Mouse (Mus musculus) bone marrow macrophage, adult 2 months (primary cell): ENCODE data around the gene Hmgcs2. TPM values are rescaled to one million over a fixed set of nuclear protein-coding genes. Genes with fewer than 3 reads are reported as not detected.

Experiments
- H3K27ac ChIP-seq: 2 replicates; pipeline ENCODE4 v1.5.1; 2012; ENCODE audit warnings: low read depth, low read length; ENCODE audit not compliant: insufficient read depth
- H3K4me1 ChIP-seq: 2 replicates; pipeline ENCODE4 v1.6.1; 2012; ENCODE audit warnings: low read length; ENCODE audit not compliant: control insufficient read depth, insufficient read depth
- H3K4me3 ChIP-seq: 2 replicates; pipeline ENCODE4 v1.5.1; 2012; ENCODE audit warnings: mild to moderate bottlenecking, low read length, moderate library complexity; ENCODE audit not compliant: insufficient read depth
- CTCF ChIP-seq: IDR thresholded peaks from 2 replicates; pipeline ENCODE4 v1.5.1; 2012; ENCODE audit warnings: low read depth, mild to moderate bottlenecking, low read length, moderate library complexity
- POLR2A ChIP-seq: IDR thresholded peaks from 2 replicates; pipeline ENCODE4 v1.6.1; 2012; ENCODE audit warnings: mild to moderate bottlenecking, low read depth, low read length, borderline replicate concordance
- polyA plus RNA-seq: library from polyadenylated mRNA; stranded (reverse); fragments of >200 nt; gene quantifications from 2 replicates; pipeline ENCODE4 v1.2.4, GENCODE M21; 2012; ENCODE audit not compliant: missing spikeins, insufficient read depth, insufficient read length

Gene Hmgcs2
- polyA plus RNA-seq, 1 experiment, result not detected

DNA sequence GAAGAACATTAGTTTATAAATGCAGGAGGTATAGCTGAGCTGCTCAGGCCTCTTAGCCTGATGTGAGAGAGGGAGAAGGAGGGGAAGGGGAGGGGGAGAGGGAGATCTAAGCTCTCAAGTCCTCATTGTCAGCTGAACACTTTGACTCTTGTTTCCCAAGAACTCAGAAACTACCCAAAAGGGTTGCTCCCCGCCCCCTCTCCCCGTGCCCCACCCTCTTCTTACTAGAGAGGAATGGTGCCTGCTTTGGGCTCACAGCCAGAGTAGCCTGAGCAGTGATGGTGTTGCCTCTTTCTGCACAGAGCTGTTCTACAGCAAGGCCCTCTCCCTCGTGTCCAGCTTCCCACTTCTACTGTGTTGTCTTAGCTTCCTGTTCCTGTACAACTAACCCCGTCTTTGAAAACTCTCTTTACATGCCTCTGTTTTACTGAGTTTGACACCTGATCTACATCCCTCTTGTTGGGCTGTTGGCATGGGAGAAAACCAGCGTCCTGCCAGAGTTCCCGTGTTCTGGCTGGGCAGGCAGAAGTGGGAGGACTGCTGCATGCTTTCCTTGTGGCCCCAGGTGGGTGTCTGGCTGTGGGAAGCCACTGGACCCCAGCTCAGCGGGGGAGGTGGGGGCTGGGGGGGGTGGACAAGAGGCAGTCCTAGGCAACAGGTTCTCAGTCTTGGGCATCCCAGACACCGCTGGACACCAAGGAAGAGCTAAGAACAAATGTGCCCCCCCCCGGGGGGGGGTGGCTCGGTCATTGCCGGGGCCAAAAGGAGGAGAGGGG lies 6.4 kb upstream of the Hmgcs2 start:
- H3K4me3 ChIP-seq, result no peak overlapping the region
- no peak for TF ChIP-seq POLR2A
- TF ChIP-seq CTCF, result no peak
- H3K27ac ChIP-seq, result no peak overlapping the region
- H3K4me1 ChIP-seq, result no peaks in the 10 kb centered on the region

DNA sequence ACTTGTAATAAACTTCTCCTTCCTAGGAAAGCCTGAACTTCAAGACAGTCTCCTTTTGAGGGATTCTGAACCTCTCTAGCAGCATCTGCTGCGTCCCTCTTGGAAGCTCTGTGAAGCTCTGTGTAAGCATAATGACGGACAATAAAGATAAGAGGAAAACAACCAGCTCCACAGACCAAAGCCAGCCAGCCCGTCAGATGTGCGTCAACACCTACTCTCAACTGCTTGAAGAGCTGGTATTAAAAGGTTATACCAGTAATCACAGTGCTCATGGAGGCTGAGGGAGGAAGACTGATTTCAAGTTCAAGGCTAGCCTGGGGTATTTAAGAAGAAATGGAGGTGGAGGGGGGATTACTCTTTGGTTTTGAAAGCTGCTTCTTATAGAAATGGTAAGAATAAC lies 553 bp upstream of the Hmgcs2 start:
- no peaks in the 10 kb centered on the region for H3K4me1 ChIP-seq
- no peak overlapping the region for H3K4me3 ChIP-seq
- no peak overlapping the region for H3K27ac ChIP-seq
- TF ChIP-seq POLR2A, result no peak

DNA sequence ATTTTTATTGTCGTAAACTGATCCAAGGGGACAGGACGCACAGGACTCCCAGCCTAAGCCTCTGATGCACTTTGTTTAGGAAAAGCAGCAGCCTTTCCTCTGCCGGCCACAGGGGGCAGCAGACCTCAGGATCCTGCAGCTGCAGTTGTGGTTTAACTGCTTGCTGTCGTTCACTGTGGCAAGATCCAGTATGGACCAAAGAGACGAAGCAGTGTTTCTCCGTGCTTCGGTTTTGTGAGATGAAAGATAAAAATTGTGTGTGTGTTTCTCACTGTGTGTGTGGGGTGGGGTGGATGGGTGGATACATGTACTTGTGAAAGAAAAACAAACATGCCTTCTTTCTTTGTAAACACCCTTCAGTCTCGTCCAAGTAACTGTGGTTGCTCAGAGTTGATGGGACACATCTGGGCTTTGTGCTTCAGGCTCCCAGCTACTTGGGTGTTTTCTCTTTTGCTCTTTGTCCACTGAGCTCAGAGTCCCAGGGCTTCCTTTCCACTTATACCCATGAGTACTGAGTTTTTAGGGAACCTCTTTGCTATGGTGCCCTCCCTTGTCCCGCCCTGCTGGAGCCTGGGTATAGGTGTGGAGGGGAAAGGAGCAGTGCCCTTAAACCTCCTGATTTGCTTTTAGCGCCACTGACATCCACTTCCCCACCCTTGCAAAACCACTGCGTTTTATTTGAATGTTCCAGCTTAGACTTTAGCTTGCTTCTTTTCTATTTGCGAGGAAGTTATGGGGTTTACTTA lies 871 bp downstream of the Hmgcs2 start:
- TF ChIP-seq POLR2A, result no peak
- peak; percentile 53; the same call in 1 of the 2 replicates for TF ChIP-seq CTCF
- H3K4me3 ChIP-seq, result no peak overlapping the region
- H3K4me1 ChIP-seq, result no peaks in the 10 kb centered on the region
- no peak overlapping the region for H3K27ac ChIP-seq

DNA sequence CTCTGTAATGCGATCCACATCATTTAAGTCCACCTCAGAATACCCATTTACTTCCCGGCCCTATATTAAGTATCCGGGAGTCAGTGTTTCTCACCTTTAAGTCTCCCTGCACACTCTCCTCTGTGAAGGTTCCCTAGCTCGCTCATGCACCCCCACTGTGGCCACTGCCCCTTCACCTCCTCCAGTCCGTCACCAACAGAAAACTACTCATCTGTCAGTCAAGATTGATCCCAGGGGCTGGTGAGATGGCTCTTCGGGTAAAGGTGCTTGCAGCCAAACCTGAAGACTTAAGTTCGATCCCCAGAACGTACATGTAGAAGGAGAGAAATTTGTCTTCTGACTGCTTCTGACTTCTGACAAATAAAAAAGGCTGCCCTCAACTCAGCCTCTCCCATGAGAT lies 2.2 kb downstream of the Hmgcs2 start:
- Histone ChIP-seq H3K4me3 (no peak overlapping the region), H3K4me1 (no peaks in the 10 kb centered on the region), H3K27ac (no peak overlapping the region)
- TF ChIP-seq POLR2A (no peak), CTCF (no peak)

DNA sequence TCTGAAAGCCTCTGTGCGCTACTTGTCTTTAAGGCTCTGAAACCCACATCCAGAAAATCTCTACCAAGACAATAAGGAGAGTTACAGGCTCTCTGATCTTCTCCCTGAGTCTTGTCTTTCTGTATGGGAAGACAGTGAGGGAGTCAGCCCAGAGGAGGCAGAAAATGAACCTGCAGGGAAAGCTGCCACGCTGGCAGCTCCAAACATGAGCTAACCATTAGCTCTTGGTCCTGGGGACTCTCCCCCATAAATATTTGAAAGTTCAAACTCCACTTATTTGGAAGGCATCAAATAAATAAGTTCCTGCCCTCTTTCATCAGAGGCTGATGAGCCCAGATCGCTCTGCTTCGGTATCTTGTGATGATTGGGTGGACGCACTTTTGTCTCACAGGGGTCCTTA lies 3.0 kb downstream of the Hmgcs2 start:
- no peak overlapping the region for H3K27ac ChIP-seq
- TF ChIP-seq POLR2A (no peak), CTCF (no peak)
- no peak overlapping the region for H3K4me3 ChIP-seq
- no peaks in the 10 kb centered on the region for H3K4me1 ChIP-seq

DNA sequence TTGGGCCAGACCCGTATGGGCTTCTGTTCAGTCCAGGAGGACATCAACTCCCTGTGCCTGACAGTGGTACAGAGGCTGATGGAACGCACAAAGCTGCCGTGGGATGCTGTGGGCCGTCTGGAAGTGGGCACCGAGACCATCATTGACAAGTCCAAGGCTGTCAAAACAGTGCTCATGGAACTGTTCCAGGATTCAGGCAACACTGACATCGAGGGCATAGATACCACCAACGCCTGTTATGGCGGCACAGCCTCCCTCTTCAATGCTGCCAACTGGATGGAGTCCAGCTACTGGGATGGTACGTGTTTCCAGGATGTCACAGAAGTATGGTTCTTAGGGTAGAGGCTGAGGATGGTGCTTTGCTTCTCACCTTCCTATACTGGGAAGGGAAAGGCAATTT lies 10.8 kb downstream of the Hmgcs2 start:
- Histone ChIP-seq H3K4me3 (no peak overlapping the region), H3K4me1 (no peaks in the 10 kb centered on the region), H3K27ac (no peak overlapping the region)
- no peak for TF ChIP-seq CTCF

DNA sequence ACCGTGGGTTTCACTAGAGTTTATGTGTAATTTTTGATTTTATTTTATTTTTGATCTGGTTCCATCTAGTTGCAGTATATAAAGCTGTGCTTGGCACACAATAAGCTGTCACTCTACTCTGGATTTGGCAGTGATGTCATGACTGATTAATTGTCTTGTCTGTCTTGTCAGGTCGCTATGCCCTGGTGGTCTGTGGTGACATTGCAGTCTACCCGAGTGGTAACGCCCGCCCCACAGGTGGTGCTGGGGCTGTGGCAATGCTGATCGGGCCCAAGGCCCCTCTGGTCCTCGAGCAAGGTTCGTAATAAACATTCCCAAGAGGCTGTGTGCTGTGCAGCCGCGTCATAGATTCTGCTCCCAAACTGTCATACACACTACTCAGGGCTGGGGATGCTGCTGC lies 15.7 kb downstream of the Hmgcs2 start:
- no peaks in the 10 kb centered on the region for H3K4me1 ChIP-seq
- no peak overlapping the region for H3K4me3 ChIP-seq
- TF ChIP-seq CTCF (no peak), POLR2A (no peak)
- no peak overlapping the region for H3K27ac ChIP-seq

DNA sequence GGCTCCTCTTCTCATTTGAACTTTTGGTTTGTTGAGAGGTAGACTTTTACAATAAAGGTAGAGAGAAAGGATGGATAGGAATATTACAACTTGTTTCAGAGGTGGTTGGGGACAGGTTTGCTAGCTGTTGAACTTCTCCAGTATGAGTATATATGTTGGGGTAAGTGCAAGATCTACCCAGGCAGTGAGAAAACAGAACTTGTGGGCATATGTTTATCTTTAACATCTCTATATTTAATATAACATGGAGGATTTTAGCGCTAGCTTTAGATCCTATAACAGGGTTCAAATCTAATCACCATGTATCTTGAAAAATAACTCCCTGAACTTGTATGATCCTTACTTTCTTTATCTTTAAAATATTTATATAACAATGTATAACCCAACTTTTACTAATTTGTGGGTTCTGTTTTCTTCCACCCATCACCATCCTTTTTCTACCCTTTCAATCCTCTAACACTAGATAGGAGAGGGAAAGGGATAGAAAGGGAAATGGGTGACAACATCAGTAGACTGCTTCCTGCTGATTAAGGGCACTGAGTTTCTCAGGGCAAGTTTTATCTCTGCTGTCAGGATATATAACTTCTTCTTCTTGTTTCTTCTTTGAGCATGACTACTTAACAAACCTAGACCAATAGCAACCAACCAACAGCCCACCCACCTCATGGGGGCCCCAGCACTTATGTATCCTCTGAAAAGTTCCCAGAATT lies 19.3 kb downstream of the Hmgcs2 start:
- H3K4me1 ChIP-seq, result no peaks in the 10 kb centered on the region
- H3K4me3 ChIP-seq, result no peak overlapping the region
- no peak overlapping the region for H3K27ac ChIP-seq
- no peak for TF ChIP-seq POLR2A
- no peak for TF ChIP-seq CTCF

DNA sequence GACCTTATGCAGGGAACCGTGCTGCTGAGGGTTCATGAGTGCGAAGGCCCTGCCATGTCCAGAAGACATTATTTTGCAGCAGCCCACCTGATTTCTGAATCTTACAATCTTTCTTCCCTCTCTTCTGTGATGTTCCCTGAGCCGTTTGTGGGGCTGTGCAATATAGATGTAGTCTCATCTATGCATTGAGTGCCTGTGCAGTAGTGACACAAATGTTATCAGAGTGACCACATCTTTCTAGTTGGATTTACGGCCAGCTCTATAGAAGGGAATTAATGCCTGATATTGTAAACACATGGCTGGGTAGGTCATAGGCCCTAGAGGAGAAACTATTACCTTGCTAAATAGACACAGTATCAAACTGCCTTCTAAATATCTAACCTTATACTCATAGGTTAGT lies 20.0 kb downstream of the Hmgcs2 start:
- no peaks in the 10 kb centered on the region for H3K4me1 ChIP-seq
- no peak overlapping the region for H3K27ac ChIP-seq
- TF ChIP-seq CTCF (no peak), POLR2A (no peak)
- no peak overlapping the region for H3K4me3 ChIP-seq

DNA sequence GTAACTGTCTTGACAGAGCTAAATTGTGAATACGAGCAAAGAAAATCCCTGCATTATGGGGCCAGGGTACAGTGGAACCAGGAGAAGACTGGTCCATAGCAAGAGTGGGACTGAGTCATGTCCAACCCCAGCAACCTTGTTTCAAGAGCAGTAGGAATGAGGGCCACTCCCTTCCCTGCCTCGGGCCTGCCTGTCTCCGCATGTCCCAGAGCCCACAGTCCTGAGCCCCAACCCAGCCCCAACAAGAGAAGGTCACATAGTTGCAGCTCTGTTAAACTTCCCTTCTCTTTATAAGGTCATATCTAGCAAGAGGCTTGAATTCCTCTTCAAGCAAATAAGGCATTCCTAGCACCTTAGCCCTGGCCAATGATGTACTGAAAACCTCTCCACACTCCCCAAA lies 21.5 kb downstream of the Hmgcs2 start:
- no peak for TF ChIP-seq POLR2A
- no peak for TF ChIP-seq CTCF
- Histone ChIP-seq H3K4me1 (no peaks in the 10 kb centered on the region), H3K4me3 (no peak overlapping the region), H3K27ac (no peak overlapping the region)
